Mouse (Mus musculus) cortical plate, adult 2 months (tissue): ENCODE data around the gene Traf2. TPM values are rescaled to one million over a fixed set of nuclear protein-coding genes. Genes with fewer than 3 reads are reported as not detected.

ENCODE experiments used
- H3K27ac ChIP-seq: fragments of 200-500 bp; 2 replicates; pipeline ENCODE4 v1.5.1; 2012; ENCODE audit warnings: low read length, control low read depth, inconsistent platforms; ENCODE audit not compliant: insufficient read depth
- H3K4me1 ChIP-seq: fragments of 200-500 bp; 2 replicates; pipeline ENCODE4 v1.6.1; 2011; ENCODE audit warnings: low read length; ENCODE audit not compliant: control insufficient read depth, insufficient read depth
- H3K4me3 ChIP-seq: fragments of 200-500 bp; 2 replicates; pipeline ENCODE4 v1.5.1; 2011; ENCODE audit warnings: mild to moderate bottlenecking, low read length, control low read depth; ENCODE audit not compliant: insufficient read depth
- CTCF ChIP-seq: fragments of 200-500 bp; IDR thresholded peaks from 2 replicates; pipeline ENCODE4 v1.5.1; 2011; ENCODE audit warnings: mild to moderate bottlenecking, control low read depth, low read length; ENCODE audit not compliant: insufficient read depth; ENCODE audit errors: extremely low read depth
- POLR2A ChIP-seq: fragments of 200-500 bp; IDR thresholded peaks from 2 replicates; pipeline ENCODE4 v1.6.1; 2011; ENCODE audit warnings: mild to moderate bottlenecking, low read length, control low read depth; ENCODE audit not compliant: insufficient read depth; ENCODE audit errors: extremely low read depth
- polyA plus RNA-seq: library from polyadenylated mRNA; depleted of rRNA; stranded (reverse); fragments of >200 nt; gene quantifications from 2 replicates; pipeline ENCODE4 v1.2.3, GENCODE M21; 2012

Traf2 gene
- polyA plus RNA-seq, 1 experiment: 9.1 TPM

DNA sequence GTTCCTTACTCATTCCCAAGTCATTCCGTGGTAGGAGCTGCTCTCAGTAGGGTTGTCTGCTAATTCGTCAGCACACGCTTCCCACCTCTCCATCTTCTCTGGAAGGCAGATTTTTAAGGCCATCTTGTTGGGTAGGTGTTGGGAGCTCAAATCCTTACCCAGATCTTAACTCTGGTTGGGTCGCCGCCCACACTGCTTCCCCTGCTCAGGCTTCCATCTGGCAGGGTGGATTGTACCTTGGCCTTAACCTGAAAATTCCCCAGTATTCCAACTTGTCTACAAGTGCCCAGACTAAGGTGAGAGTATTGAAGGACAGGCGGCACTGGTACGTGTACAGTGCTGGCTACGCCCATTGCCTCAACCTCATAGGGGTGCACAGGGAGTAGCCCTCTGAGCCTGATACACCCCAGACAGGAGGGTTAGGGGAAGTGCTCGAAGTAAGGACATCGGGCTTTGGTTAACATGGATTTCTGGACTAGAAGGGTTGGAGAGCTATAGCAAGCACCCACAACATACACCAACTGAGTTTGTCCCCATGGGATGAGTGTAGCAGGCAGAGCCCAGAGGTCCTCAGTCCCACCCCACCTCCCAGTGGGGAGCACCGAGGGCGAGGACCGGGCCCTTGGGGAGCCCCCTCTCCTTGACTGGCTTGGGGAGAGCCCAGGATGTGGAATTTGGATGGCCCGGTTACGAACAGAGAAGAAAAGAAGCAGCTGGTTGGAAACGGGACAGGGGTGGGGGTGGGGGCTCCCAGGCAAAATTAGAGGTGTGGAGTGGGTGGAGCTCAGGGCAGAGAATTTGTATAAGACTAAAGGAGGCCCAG is 29.5 kb upstream of the Traf2 start:
- no peak overlapping the region for H3K4me3 ChIP-seq
- peak overlapping the region; percentile 29; the same call in 1 of the 2 replicates for H3K27ac ChIP-seq

DNA sequence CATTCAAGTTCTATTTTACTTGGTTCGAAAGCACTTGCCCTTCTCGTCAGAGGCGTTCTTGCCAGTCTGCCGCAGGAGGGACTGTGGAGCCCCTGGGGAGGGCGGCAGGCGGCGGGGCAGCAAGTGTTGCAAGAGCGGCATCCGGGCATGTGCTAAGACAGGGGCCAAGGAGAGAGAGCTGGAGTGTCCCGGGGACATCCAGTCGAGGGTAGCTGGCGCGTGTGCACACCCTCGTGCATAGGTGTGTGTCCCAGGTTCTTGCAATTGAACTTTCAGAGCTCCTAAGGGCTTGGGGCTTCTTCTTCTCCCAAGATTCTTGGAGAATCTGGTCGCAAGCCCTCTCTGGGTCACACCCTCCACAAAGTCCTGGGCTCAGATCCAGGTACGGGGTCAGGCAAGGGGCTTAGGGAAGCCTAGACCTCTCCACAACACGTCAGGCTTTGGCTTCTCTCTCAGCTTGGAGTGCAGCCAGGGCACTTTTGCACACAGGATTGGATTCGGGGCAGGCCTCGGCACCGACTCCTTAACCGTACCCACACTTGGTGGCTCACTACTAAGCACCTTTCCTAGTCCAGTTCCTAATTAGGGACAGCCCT is 28.8 kb upstream of the Traf2 start:
- Histone ChIP-seq H3K4me3 (peak overlapping the region; percentile 39; the same call in 1 of the 2 replicates), H3K27ac (peak overlapping the region; percentile 29; the same call in 1 of the 2 replicates), H3K4me1 (peaks cover 8% of the 10 kb centered on the region)
- TF ChIP-seq CTCF (no peak), POLR2A (0 out of 2 replicates have a peak, but pooled peaks have one; percentile 4)

More for the DNA sequence above, 29.5 kb upstream of the Traf2 start:
- peaks cover 8% of the 10 kb centered on the region for H3K4me1 ChIP-seq
- no peak for TF ChIP-seq CTCF
- no peak for TF ChIP-seq POLR2A

DNA sequence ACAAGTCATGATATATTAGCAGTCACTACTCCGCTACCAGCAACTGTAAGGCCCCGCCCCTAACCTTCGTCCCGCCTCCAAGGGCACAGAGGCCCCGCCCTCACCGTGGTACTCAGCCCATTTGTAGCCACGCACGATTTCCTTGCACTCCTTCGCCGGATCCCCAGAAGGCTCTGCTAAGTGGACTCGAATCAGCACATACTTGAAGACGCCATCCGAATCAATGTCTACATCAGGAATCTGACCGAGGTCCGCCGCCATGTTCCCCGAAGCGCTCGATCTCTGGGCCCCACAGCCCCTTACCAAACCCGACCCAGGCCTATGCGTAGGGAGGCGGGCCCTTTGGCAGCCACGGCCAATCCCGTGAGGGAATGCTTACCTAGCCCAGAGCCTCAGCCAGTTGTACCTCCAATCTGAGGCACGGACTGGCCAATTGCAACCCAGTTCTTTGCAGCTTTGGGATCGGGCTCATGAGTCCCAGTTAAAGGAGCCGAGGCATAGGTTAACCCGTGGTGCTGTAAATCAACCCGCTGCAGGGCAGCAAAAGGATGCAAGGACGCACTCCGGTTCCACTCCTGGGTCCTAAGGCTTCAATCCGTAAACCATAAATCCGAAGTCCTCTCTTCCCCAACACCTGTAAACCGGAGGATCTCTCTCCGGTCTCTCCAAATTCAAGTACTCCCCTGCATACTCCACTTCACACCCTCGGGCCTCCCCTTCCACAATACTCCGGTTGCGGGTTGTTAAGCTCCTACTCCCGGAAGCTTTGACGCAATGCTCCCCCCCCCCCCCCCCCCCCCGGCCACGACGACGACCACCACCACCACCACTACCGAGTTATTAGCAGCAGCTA is 28.1 kb upstream of the Traf2 start, which contains the start of the genes Mamdc4 and Phpt1:
TSS of gene Mamdc4 (minus strand) at position 267 of the 853 bp plus-strand sequence.
TSS of gene Phpt1 (minus strand) at position 646 of the 853 bp plus-strand sequence.
- peak; percentile 68 for TF ChIP-seq POLR2A
- TF ChIP-seq CTCF: no peak
- peaks cover 6% of the 10 kb centered on the region for H3K4me1 ChIP-seq

DNA sequence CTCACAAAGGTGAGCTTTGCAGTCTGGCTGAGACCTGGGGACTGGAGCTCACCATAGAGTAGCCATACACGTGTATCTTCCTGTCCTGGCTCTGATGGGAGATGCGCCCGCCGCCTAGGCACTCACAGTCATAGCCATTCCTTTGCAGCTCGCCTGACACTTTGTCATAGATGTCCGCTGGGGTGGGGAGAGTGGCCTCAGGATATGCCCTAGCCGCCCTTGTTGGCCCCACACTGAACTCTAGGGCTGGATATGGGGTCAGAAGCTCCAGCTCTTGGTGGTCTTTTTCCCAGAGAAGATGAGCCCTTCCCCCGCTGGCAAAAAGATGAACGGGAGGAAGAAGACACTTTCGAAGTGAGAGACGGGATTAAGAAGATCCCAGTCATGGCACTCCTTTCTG is 27.4 kb upstream of the Traf2 start:
- Histone ChIP-seq H3K27ac (no peak overlapping the region), H3K4me1 (peaks cover 6% of the 10 kb centered on the region), H3K4me3 (peak overlapping the region; percentile 39)
- TF ChIP-seq POLR2A: no peak
- no peak for TF ChIP-seq CTCF

More for the DNA sequence above, 28.1 kb upstream of the Traf2 start, which contains the start of the genes Mamdc4 and Phpt1:
- Histone ChIP-seq H3K4me3 (peak within 1 kb of the TSS; percentile 39), H3K27ac (peak within 1 kb of the TSS; percentile 29)

DNA sequence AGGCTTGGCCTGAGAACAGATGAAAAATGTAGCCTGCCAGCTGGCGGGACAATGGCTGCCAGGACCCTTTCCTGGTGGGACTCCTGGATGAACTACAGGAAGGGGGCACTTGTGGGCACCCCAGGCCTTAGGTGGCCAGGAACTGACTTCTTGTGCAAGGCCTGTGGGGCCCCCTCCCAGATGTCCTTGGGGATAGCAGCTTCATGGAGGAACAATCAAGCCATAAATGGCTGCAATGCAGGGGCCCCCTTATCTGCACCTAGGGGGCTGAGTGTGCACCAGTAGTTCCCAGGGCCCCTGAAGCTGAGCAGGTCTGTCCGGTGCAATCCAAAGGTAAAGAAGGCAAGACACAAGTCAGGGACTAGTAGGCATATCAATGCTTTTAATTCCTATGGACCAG is 26.3 kb upstream of the Traf2 start:
- Histone ChIP-seq H3K27ac (no peak overlapping the region), H3K4me1 (peaks cover 6% of the 10 kb centered on the region), H3K4me3 (no peak overlapping the region)
- no peak for TF ChIP-seq CTCF
- TF ChIP-seq POLR2A: no peak

DNA sequence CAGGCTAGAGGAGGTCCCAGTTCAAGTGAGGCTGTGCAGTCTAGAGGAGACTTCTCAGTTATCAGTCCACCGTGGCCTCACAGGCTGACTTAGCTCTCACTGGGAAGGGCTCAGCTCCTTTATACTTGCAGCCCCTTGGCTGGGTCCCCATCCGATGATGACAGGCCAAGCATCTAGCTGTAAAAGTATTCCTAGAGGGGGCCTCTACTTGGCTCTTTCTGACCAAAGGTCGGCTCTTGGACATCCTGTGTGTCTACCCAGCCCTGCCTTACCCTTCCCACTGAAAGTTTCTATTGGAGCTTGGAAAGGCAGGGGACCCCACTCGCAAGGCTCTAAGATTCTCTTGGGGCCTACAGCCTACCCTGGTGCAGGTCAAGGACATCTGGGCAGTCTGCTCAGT is 24.5 kb upstream of the Traf2 start:
- TF ChIP-seq POLR2A: no peak
- TF ChIP-seq CTCF: no peak
- Histone ChIP-seq H3K4me3 (no peak overlapping the region), H3K4me1 (peaks cover 5% of the 10 kb centered on the region), H3K27ac (no peak overlapping the region)

DNA sequence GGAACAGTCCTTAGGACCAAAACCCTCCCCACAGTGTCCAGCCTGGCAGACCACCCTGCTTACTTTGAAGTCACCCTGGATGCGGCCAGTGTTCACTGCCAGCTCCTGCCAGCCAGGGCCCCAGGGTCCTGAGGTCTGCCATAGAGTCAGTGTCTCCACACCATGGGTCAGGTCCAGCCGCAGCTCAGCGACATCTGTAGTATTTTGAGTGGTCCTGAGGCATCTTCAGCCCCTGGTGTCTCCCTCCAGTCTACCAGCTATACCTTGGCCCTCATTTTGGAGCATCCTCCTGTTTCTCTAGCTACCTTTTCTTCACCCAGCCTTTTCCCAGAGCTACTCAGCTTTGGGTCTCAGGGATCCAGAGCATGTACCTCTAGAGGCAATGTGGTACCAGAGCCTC is 22.6 kb upstream of the Traf2 start:
- no peak overlapping the region for H3K4me3 ChIP-seq
- 0 out of 2 replicates have a peak, but pooled peaks cover 2% of the 10 kb centered on the region for H3K4me1 ChIP-seq
- no peak overlapping the region for H3K27ac ChIP-seq
- TF ChIP-seq CTCF (no peak), POLR2A (no peak)

DNA sequence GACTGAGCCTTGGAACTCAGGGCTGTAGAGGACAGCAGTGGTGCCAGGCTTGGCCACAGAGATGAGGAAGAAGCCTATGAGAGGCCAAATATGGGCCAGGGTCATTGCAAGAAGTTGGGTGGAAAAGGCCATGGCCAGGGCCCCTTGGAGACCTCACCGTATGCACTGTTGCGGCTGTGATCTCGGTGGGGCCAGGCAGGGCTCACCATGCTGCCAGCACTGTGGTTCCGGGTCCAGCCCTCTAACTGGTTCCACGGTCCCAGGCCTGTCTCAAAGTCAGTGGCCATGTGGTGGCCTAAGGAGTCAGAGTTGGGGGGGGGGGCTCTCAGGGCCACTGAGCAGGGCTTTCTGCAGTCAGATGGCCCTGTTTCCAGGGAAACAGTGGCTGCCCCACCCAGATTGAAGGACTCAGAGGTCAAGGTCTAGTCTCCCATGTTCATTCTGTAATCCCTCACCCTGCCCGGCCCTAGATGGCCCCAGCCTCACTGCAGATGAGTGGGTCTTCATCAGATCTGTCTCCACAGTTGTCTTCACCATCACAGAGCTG is 21.8 kb upstream of the Traf2 start:
- H3K4me1 ChIP-seq: no peaks in the 10 kb centered on the region

DNA sequence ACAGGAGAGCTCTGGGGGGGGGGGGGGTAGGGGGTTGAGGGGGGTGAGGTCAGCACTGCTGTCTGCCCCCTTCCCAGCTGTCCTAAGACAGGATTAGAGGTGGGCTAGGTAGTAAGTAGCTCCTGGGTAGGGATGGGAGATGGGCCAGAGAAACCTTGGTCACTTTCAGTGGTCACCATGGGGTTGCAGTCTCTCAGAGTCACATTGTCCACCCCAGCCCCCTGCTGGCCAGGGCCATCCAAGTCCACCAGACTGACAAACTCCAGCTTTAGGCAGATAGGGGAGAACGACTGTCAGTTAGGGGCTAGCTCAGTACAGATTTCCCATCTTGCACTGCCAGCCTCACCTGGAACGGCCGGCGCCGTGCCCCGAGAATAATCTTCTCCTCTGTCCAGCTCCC is 19.8 kb upstream of the Traf2 start:
- Histone ChIP-seq H3K27ac (no peak overlapping the region), H3K4me3 (no peak overlapping the region), H3K4me1 (no peaks in the 10 kb centered on the region)
- TF ChIP-seq CTCF (no peak), POLR2A (no peak)

More for the DNA sequence above, 21.8 kb upstream of the Traf2 start:
- TF ChIP-seq CTCF (no peak), POLR2A (no peak)
- no peak overlapping the region for H3K4me3 ChIP-seq
- no peak overlapping the region for H3K27ac ChIP-seq
